Mouse (Mus musculus): ENCODE measurements at regions not wholly inside any gene's neighbourhood (a gene's known extent, or its start where the extent isn't known, plus 50 kb on each side); places are given as distances from the start of the nearest gene placed in this dataset.

- no peak for TF ChIP-seq POLR2A (IDR thresholded peaks at IDR 0.05; ENCODE audit: borderline replicate concordance, control insufficient read depth, low read depth, low read length)
- no peak for TF ChIP-seq CTCF (IDR thresholded peaks at IDR 0.05; ENCODE audit: control insufficient read depth, insufficient read depth, low read length)
These were observed 521.8 kb downstream of the Nr2f2 start for GRCm38 (mm10) chr7:69844631-69845324.

Measured in bone marrow, adult 2 months (tissue).